Mouse (Mus musculus): Measurements from ENCODE around the gene Ttll3. TPM values are rescaled to one million over a fixed set of nuclear protein-coding genes. Genes with fewer than 3 reads are reported as not detected.

Ttll3 gene
- total RNA-seq (2023), result 10 to 100 TPM; 35.3 to 42.1 TPM

DNA sequence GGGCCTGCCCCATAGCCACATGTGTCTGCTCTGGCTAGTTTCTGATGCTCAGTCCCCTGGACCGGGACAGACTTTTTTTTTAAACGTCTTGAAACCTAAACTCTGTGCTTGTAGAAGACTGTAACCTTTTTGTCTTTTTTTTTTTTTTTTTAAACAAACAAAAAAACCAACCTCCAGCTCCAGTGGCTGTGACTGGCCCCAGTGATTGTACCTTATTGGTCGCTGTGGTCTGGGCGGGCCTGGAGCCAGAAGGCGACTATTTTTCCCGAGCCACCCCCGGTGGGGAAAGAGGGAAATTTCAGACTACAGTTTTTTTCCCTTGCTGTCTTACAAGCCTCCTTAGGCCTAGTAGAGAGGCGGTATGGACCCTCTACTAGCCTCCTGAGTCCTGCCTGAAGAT lies at the start of gene Ttll3:
TSS of gene Ttll3 (plus strand) at position 301 of the 400 bp plus-strand sequence.

DNA sequence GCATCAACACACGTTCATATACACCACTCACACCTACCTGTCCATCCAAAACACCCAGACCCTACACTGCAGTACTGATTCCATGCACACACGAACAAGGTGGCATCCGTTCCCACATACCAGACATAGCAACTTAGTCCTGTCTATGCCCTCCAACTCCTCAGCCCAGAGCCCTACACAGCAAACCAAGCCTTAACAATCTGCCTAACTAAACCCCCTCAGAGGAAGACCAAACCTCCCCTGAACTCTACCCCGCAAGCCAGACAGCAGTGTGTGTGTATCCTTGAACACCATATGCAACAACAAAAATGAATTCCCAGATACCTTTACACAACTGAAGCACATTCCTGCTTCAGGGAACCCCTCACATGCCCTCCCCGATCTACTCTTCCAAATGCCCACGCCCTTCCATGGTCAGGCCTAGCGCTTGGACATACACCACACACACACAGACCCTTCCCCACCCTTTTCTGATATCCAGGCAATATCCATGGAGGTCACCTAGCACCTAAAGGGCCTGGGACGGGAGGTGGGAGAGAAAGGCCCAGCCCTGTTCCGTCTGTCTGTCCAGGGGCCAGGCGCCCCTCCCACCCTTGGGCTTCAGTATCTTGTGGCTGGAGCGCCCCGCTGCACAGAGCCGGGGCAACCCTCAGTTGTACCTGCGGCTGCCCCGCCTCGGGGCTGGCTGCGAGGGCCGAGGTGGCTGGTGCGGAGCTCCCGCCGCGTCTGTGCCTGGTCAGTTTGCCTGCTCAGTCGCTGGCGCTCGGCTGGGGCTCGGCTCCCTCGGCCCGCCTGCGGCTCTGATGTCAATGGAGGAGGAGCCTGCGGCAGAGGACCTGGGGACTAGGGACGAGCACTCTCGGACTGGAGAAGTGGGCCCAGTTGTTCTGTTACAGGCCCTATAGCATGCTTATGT lies 45.6 kb upstream of the Ttll3 start, which contains the start of gene Camk1:
TSS of gene Camk1 (minus strand) at position 808 of the 916 bp plus-strand sequence.

DNA sequence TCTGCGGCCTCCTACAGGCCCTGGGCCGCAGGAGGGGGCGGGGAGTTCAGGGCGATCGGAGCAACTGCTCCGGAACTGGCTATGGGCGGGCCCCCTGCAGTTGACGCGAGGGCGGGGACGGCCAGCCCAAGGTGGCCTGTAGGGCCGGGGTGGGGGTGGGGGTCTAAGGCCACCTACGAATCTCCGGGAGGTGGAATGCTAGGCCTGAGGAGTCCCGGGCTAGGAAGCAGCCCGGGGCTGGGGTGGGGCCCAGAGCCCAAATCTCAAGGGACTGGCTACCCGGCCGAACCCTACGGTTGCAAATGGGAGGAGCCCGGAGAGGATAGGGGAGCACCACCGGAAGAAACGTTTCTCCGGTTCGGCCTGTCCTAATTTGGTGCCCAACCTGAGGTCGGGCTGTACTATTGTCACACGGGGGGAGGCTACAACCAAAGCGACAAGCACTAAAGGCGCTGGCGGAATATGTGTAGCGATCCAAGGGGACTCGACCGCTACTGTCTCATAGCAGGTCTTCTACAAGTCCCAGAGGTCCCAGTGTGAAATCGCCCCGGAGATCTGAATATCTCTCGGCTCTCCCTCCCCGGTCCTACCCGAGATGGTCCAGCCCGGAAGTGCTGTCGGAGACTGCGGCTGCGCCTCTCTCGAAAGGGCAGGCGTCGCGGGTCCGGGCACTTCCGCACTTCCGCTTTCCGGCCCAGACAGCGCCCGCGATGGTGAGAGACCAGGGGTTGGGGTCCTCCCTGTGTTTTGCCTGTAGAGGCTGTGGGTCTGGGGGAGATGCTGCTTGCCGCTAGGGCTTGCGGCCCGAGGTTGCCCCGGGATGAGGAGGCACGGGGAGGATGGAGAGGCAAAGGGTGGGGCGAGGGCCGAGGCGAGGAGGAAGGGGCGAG lies 11.3 kb upstream of the Ttll3 start, which contains the start of the genes Tada3 and Arpc4:
TSS of gene Tada3 (minus strand) at position 388 of the 890 bp plus-strand sequence.
TSS of gene Arpc4 (plus strand) at position 620 of the 890 bp plus-strand sequence.

DNA sequence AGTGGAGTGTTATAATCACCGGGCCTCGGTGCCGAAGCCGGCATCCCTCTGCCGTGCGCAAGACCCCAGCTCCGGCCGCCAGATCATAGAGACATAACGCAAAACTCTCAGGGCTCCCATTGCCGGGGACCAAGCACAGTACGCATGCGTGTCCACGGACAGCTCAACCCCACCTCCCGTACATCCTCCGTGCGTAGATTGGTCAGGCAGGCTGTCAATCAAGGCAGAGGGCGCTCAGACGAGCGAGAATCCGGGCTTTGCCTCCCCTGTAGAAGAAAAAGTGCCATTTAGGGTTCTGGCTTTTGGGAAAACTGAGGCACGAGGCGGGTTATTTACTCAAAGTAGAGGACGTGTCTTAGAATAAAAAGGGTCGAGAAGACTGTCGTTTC lies 30.1 kb downstream of the Ttll3 start, which contains the start of gene Rpusd3:
TSS of gene Rpusd3 (minus strand) at position 142 of the 389 bp plus-strand sequence.

DNA sequence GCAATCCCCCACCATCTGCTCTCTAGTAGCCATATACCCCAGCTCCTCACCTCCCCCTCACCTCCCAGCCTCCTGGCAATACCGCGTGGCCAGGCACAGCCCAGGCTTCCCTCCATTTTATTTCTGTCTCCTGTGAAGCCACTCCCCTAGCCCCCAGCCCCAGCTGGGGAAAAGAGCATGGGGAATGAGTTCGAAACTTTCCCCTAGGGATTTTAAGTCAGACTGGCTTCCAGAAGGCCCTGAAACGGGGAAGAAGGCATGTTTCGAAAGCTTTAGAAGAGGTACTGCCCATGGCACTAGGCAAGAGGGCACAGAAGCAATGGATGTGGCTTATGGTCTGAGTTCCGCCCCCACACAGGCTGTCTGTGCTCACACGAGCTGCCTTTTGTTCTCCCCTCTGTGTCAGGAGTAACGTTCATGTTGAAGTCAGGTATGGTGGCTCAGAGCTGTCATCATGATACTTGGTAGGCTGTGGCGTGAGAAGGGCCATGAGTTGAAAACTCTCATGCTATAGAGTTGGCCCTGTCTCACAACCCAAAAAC lies 46.7 kb downstream of the Ttll3 start, which contains the start of gene Cidec:
TSS of gene Cidec (minus strand) at position 97 of the 542 bp plus-strand sequence.

DNA sequence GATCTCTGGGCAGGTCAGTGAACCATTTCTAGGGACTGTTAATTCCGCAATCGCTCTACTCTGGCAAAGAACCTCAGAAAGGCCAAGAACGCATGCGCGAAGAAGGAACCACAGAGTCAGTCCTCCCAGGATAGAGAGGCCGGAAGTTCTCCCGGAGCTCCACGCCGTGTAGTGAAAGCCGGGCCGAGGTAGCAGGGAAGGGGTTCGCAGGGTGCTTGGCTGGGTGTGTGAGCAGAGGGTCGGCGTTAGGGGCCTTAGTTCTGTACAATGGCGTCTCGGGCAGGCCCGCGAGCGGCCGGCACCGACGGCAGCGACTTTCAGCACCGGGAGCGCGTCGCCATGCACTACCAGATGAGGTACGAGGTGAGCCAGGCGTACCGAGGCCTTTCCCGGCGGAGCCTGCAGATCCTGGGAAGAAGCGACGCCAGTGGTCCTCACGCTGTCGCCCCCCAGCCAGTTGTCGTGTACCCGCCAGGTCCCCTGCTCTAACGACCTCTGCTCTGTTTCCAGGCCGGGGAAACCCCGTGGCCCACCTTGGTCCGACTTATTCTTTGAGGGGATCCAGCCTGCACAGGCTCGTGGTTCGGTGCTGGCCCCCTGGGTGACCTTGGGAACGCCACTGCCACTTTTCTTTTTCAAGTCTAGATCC lies 53.5 kb downstream of the Ttll3 start, which contains the start of gene Jagn1:
TSS of gene Jagn1 (plus strand) at position 128 of the 649 bp plus-strand sequence.

DNA sequence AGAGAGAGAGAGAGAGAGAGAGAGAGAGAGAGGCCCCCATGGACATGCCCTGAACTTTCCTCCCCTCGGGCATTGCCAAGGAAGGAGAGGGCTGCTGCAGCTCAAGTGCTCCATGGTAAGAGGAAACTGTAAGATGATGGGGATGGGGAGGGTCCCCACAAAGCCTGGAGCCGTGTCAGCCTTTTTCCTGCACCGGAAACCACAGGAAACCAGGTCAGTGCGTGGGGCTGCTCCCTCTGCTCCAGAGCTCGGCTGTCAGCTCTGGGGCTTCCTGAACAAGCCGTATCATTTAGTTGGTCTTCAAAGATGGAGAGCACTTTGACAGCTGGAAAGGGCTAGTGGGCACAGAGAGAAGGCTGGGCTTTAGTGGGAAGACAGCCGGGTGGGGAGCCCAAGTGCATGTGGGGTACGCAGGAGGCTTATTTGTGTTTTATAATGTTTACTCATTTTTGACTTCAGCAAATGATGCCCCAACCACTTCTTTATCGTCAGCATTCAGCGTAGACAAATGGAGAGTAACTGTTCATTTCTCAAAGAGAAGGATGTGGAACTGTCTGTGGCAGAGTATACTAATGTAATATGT lies 69.0 kb downstream of the Ttll3 start, which contains the start of gene Il17re:
TSS of gene Il17re (plus strand) at position 533 of the 583 bp plus-strand sequence.

Other genes starting within 250 kb of the Ttll3 start
- gene Lhfpl4, start 193.9 kb upstream of the Ttll3 start, total RNA-seq (2023), result under 1 TPM; 0.39 to 0.42 TPM
- 10 to 100 TPM; 42.1 to 48.3 TPM for gene Mtmr14, start 151.4 kb upstream of the Ttll3 start, total RNA-seq (2023)
- 1 to 10 TPM in 1 of 2 experiments, under 1 TPM in 1; 0.79 to 2.4 TPM for gene Cpne9, start 107.0 kb upstream of the Ttll3 start, total RNA-seq (2023)
- gene Brpf1, start 82.1 kb upstream of the Ttll3 start, total RNA-seq (2023), result 10 to 100 TPM; 82.6 to 87.5 TPM
- gene Ogg1, start 62.3 kb upstream of the Ttll3 start, total RNA-seq (2023), result 10 to 100 TPM in 1 of 2 experiments, 1 to 10 TPM in 1; 9.6 to 11.3 TPM
- 10 to 100 TPM; 28.1 to 30.0 TPM for gene Camk1, start 45.3 kb upstream of the Ttll3 start, total RNA-seq (2023)
- gene Tada3, start 11.4 kb upstream of the Ttll3 start, total RNA-seq (2023), result 10 to 100 TPM; 24.7 to 26.8 TPM
- gene Arpc4, start 11.1 kb upstream of the Ttll3 start, total RNA-seq (2023), result 100 to 1,000 TPM; 463 to 492 TPM
- 1 to 10 TPM; 1.6 to 3.6 TPM for gene Rpusd3, start 30.1 kb downstream of the Ttll3 start, total RNA-seq (2023)
- gene Cidec, start 46.5 kb downstream of the Ttll3 start, total RNA-seq (2023), result not detected
- 10 to 100 TPM; 11.7 to 12.2 TPM for gene Jagn1, start 53.3 kb downstream of the Ttll3 start, total RNA-seq (2023)
- not detected for gene Il17re, start 69.2 kb downstream of the Ttll3 start, total RNA-seq (2023)
- gene Il17rc, start 82.2 kb downstream of the Ttll3 start, total RNA-seq (2023), result not detected
- gene Creld1, start 94.0 kb downstream of the Ttll3 start, total RNA-seq (2023), result 1 to 10 TPM; 2.2 to 2.3 TPM
- not detected for gene Prrt3, start 112.7 kb downstream of the Ttll3 start, total RNA-seq (2023)
- gene Emc3, start 142.4 kb downstream of the Ttll3 start, total RNA-seq (2023), result 10 to 100 TPM; 41.9 to 44.7 TPM
- 10 to 100 TPM; 15.0 to 22.8 TPM for gene Fancd2, start 142.4 kb downstream of the Ttll3 start, total RNA-seq (2023)
- gene Fancd2os, start 211.5 kb downstream of the Ttll3 start, total RNA-seq (2023), result not detected
- 100 to 1,000 TPM; 121 to 127 TPM for gene Brk1, start 215.5 kb downstream of the Ttll3 start, total RNA-seq (2023)
- 10 to 100 TPM; 20.1 to 20.6 TPM for gene Vhl, start 234.7 kb downstream of the Ttll3 start, total RNA-seq (2023)
- 10 to 100 TPM; 81.4 to 91.1 TPM for gene Irak2, start 249.2 kb downstream of the Ttll3 start, total RNA-seq (2023)